Comparison of ENCODE assay signal across 8 mouse cellular contexts in the genomic region with DNA sequence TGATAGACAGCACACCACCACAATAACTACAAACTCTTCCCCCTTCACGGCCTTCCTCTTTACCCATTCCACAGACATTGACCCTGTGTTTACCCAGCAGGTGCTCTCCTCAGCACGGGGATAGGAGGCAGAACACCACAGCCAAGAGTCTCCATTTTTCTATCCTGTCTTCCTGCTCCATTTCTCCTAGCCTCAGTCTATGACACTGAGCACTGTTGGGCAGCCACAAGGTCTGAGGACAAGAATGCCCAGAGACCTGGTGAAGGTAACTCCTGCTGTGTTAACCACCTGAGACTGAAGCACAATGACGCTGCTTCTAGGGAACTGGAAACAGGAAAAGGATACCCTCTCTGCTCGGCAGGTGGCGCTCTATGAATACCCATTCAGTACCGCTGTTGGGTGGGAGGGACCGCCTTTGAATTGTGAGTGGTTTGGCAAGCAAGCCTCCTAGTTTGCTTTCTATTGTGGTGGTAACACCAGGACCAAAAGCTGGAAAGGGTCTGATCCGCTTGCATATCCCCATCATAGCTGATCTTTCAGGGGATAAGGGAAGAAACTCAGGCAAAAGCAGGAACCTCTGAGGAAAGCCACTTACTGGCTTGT. TPM values are rescaled to one million over a fixed set of nuclear protein-coding genes. Genes with fewer than 3 reads are reported as not detected.
DNase-seq lines count a peak whose midpoint lies in the region; ATAC-seq and TF ChIP-seq lines count a peak whose summit lies in the region.
"Had no signal": no experiment of that assay in that cellular context is flagged by ENCODE, and none has a peak within 500 bp of the region (broad histone marks: within the 10 kb centered on the region; RNA-seq: fewer than 3 reads in every experiment).

No protein-coding gene starts in this region.

- no peak overlapping the region; the same call in 1 of the 2 replicates for H3K9ac ChIP-seq in forebrain, embryonic 14.5 days (ENCODE audit: low read length)
- H3K9ac ChIP-seq in hindbrain, embryonic 14.5 days: no peak overlapping the region

- peak; percentile 45; the same call in 1 of the 2 replicates for ATAC-seq in cerebellum, adult (ENCODE audit: insufficient number of reproducible peaks, low FRiP score, low TSS enrichment)
- ATAC-seq in forebrain, embryonic 14.5 days: peak; percentile 71
- ATAC-seq in hindbrain, embryonic 14.5 days (ENCODE audit: low FRiP score): peak; percentile 34; the same call in 1 of the 2 replicates
- peak; percentile 95 for ATAC-seq in megakaryocyte-erythroid progenitor cell, adult 5-6 weeks (replicated peaks; ENCODE audit: low FRiP score, low TSS enrichment, poor library complexity, severe bottlenecking)

- peak; percentile 97 for TF ChIP-seq CTCF in small intestine, adult 2 months (IDR thresholded peaks at IDR 0.05; ENCODE audit: extremely low read depth, insufficient read length, insufficient replicate concordance, low read depth, low read length)

- TF ChIP-seq POLR2A in small intestine, adult 2 months (IDR thresholded peaks at IDR 0.05; ENCODE audit: low read depth, low read length): no peak

- H3K4me3 ChIP-seq in forebrain, embryonic 14.5 days (ENCODE audit: low read depth, low read length): no peak overlapping the region
- H3K4me3 ChIP-seq in hindbrain, embryonic 14.5 days (replicated peaks; ENCODE audit: low read length): no peak overlapping the region
- H3K4me3 ChIP-seq in small intestine, adult 2 months (ENCODE audit: low read depth, low read length): no peak overlapping the region
- H3K4me3 ChIP-seq: megakaryocyte, embryonic 14.5 days had no signal

- DNase-seq in T-cell, adult 2 months (ENCODE audit: low spot score): peak; percentile 68
- peak; percentile 85 for DNase-seq in forebrain, embryonic 14.5 days (ENCODE audit: low spot score)
- peak; percentile 83 for DNase-seq in hindbrain, embryonic 14.5 days (ENCODE audit: low spot score)
- DNase-seq in left cerebral cortex, adult 18-20 months (ENCODE audit: low spot score in 2 of 2): peak; percentile 78 to 82

- no peak overlapping the region for H3K4me2 ChIP-seq in forebrain, embryonic 14.5 days (ENCODE audit: low read length)
- no peak overlapping the region for H3K4me2 ChIP-seq in hindbrain, embryonic 14.5 days (replicated peaks)

- WGBS in forebrain, embryonic 14.5 days: 39% methylated on average over 8 of the region's 8 CpGs
- WGBS in hindbrain, embryonic 14.5 days: 48% methylated on average over 8 of the region's 8 CpGs
- WGBS in small intestine, adult 2 months: 20% methylated on average over 8 of the region's 8 CpGs

- peaks cover 91% of the 10 kb centered on the region for H3K36me3 ChIP-seq in forebrain, embryonic 14.5 days (ENCODE audit: control insufficient read depth, insufficient read depth, low read length)
- peaks cover 98% of the 10 kb centered on the region for H3K36me3 ChIP-seq in hindbrain, embryonic 14.5 days (replicated peaks; ENCODE audit: control insufficient read depth, insufficient read depth)
- H3K36me3 ChIP-seq in small intestine, adult 2 months (ENCODE audit: control insufficient read depth, insufficient read depth, low read length): peaks cover 11% of the 10 kb centered on the region

- no peak overlapping the region for H3K27ac ChIP-seq in forebrain, embryonic 14.5 days (ENCODE audit: low read depth, low read length)
- H3K27ac ChIP-seq in hindbrain, embryonic 14.5 days: no peak overlapping the region
- H3K27ac ChIP-seq in small intestine, adult 2 months (ENCODE audit: insufficient read depth, low read depth, low read length): 0 out of 2 replicates have a peak overlapping the region, but pooled peaks have one; percentile 19

- no peaks in the 10 kb centered on the region for H3K27me3 ChIP-seq in forebrain, embryonic 14.5 days (replicated peaks; ENCODE audit: control insufficient read depth, insufficient read depth, low read length)
- no peaks in the 10 kb centered on the region for H3K27me3 ChIP-seq in hindbrain, embryonic 14.5 days (ENCODE audit: control insufficient read depth, insufficient read depth, low read length)
- H3K27me3 ChIP-seq in small intestine, adult 2 months (ENCODE audit: control insufficient read depth, insufficient read depth, low read length): no peaks in the 10 kb centered on the region
- H3K27me3 ChIP-seq: megakaryocyte, embryonic 14.5 days had no signal

- no peaks in the 10 kb centered on the region for H3K9me3 ChIP-seq in forebrain, embryonic 14.5 days (replicated peaks; ENCODE audit: control insufficient read depth, low read length)
- no peaks in the 10 kb centered on the region for H3K9me3 ChIP-seq in hindbrain, embryonic 14.5 days (ENCODE audit: control insufficient read depth, low read length)
- H3K9me3 ChIP-seq: megakaryocyte, embryonic 14.5 days had no signal

- no peaks in the 10 kb centered on the region for H3K4me1 ChIP-seq in forebrain, embryonic 14.5 days (ENCODE audit: control insufficient read depth, insufficient read depth, low read length)
- no peaks in the 10 kb centered on the region for H3K4me1 ChIP-seq in hindbrain, embryonic 14.5 days (replicated peaks; ENCODE audit: control insufficient read depth, insufficient read depth, low read length)
- no peaks in the 10 kb centered on the region for H3K4me1 ChIP-seq in small intestine, adult 2 months (ENCODE audit: control insufficient read depth, insufficient read depth, insufficient read length, low read length)

RNA-seq across cellular contexts. Expression of gene Poglut1, which starts 13.4 kb away (rescaled TPM):
- polyA plus RNA-seq in forebrain, embryonic 14.5 days (2014; fragmentation: Nextera tagmentation; extraction: Ambion mirVana): 67.2 and 69.5 TPM in 2 replicates
- polyA plus RNA-seq in hindbrain, embryonic 14.5 days (2014; fragmentation: Nextera tagmentation; extraction: Ambion mirVana): 53.6 and 54.1 TPM in 2 replicates
- total RNA-seq in left cerebral cortex, adult 18-20 months (2021): 10 to 100 TPM; 43.4 TPM
- 22.2 and 32.6 TPM in 2 replicates for total RNA-seq in megakaryocyte-erythroid progenitor cell, adult 5-6 weeks (2014; fragmentation: Nextera tagmentation)
- 21.9 and 23.2 TPM in 2 replicates for total RNA-seq in megakaryocyte-erythroid progenitor cell, adult 5-6 weeks (2017)
- polyA plus RNA-seq in small intestine, adult 2 months (2012; rRNA removed): 2.7 and 6.5 TPM in 2 replicates

RNA-seq across cellular contexts. Expression of gene Timmdc1, which starts 14.2 kb away (rescaled TPM):
- polyA plus RNA-seq in forebrain, embryonic 14.5 days (2014; fragmentation: Nextera tagmentation; extraction: Ambion mirVana): 26.4 and 28.4 TPM in 2 replicates
- 25.0 and 29.8 TPM in 2 replicates for polyA plus RNA-seq in hindbrain, embryonic 14.5 days (2014; fragmentation: Nextera tagmentation; extraction: Ambion mirVana)
- 10 to 100 TPM; 33.9 to 36.2 TPM for total RNA-seq in left cerebral cortex, adult 18-20 months (2021)
- 22.1 and 23.3 TPM in 2 replicates for total RNA-seq in megakaryocyte-erythroid progenitor cell, adult 5-6 weeks (2014; fragmentation: Nextera tagmentation)
- 32.0 and 33.0 TPM in 2 replicates for total RNA-seq in megakaryocyte-erythroid progenitor cell, adult 5-6 weeks (2017)
- polyA plus RNA-seq in small intestine, adult 2 months (2012; rRNA removed): 14.0 and 24.4 TPM in 2 replicates

RNA-seq across cellular contexts. Expression of gene Tmem39a, which starts 21.9 kb away (rescaled TPM):
- polyA plus RNA-seq in forebrain, embryonic 14.5 days (2014; fragmentation: Nextera tagmentation; extraction: Ambion mirVana): 41.6 and 42.6 TPM in 2 replicates
- 33.2 and 45.9 TPM in 2 replicates for polyA plus RNA-seq in hindbrain, embryonic 14.5 days (2014; fragmentation: Nextera tagmentation; extraction: Ambion mirVana)
- 10 to 100 TPM; 20.8 to 21.0 TPM for total RNA-seq in left cerebral cortex, adult 18-20 months (2021)
- total RNA-seq in megakaryocyte-erythroid progenitor cell, adult 5-6 weeks (2014; fragmentation: Nextera tagmentation): 32.5 and 48.5 TPM in 2 replicates
- 23.8 and 51.7 TPM in 2 replicates for total RNA-seq in megakaryocyte-erythroid progenitor cell, adult 5-6 weeks (2017)
- polyA plus RNA-seq in small intestine, adult 2 months (2012; rRNA removed): 20.5 and 29.2 TPM in 2 replicates

Comparison
In these comparisons a context has a peak if more than half of its experiments do, and no peak if none do; other contexts are left out.
1. ATAC-seq: peak in every context shown above with its lines; median percentile 95 in megakaryocyte-erythroid progenitor cell, adult 5-6 weeks; 71 in forebrain, embryonic 14.5 days; 45 in cerebellum, adult; 34 in hindbrain, embryonic 14.5 days.